Mouse (Mus musculus) kidney, adult 2 months (tissue): Measurements from ENCODE around the gene Sept10. TPM values are rescaled to one million over a fixed set of nuclear protein-coding genes. Genes with fewer than 3 reads are reported as not detected.

Source experiments
- DNase-seq: peaks from one replicate; pipeline ENCODE4 v3.0.0; 2021
- H3K27ac ChIP-seq: fragments of 200-500 bp; 2 replicates; pipeline ENCODE4 v1.5.1; 2012; ENCODE audit warnings: low read depth, low read length, control low read depth, inconsistent platforms; ENCODE audit not compliant: insufficient read depth
- H3K27me3 ChIP-seq: fragments of 200-500 bp; replicated peaks from 2 replicates; pipeline ENCODE4 v1.6.1; 2012; ENCODE audit warnings: mild to moderate bottlenecking, moderate library complexity, low read length, inconsistent platforms; ENCODE audit not compliant: control insufficient read depth, insufficient read depth
- H3K36me3 ChIP-seq: fragments of 200-500 bp; 2 replicates; pipeline ENCODE4 v1.6.1; 2012; ENCODE audit warnings: mild to moderate bottlenecking, moderate library complexity, low read length, inconsistent platforms; ENCODE audit not compliant: control insufficient read depth, insufficient read depth
- H3K4me1 ChIP-seq: fragments of 200-500 bp; 2 replicates; pipeline ENCODE4 v1.6.1; 2011; ENCODE audit warnings: low read length; ENCODE audit not compliant: control insufficient read depth, insufficient read depth
- H3K4me3 ChIP-seq: fragments of 200-500 bp; 2 replicates; pipeline ENCODE4 v1.5.1; 2011; ENCODE audit warnings: mild to moderate bottlenecking, low read depth, low read length, control low read depth; ENCODE audit not compliant: insufficient read depth
- CTCF ChIP-seq: fragments of 200-500 bp; conservative IDR thresholded peaks from 2 replicates; pipeline ENCODE4 v1.5.1; 2011; ENCODE audit warnings: low read depth, mild to moderate bottlenecking, control low read depth, low read length, moderate library complexity, mixed read lengths; ENCODE audit not compliant: insufficient read depth, insufficient read length
- POLR2A ChIP-seq: fragments of 200-500 bp; IDR thresholded peaks from one replicate; pipeline ENCODE4 v1.6.1; 2011; ENCODE audit warnings: low read depth, low read length, control low read depth
- WGBS: fragments of 180-500 bp; shearing (Covaris S2); methylation state at CpG from one replicate; pipeline ENCODE4 v1.1.7; 2018; 5-methylcytosine and 5-hydroxymethylcytosine counted together
- polyA plus RNA-seq: library from polyadenylated mRNA; depleted of rRNA; stranded (reverse); fragments of >200 nt; gene quantifications from 2 replicates; pipeline ENCODE4 v1.2.3, GENCODE M21; 2012; rRNA removed

Gene Sept10
- polyA plus RNA-seq = 8.1 and 9.1 TPM in 2 replicates

DNA sequence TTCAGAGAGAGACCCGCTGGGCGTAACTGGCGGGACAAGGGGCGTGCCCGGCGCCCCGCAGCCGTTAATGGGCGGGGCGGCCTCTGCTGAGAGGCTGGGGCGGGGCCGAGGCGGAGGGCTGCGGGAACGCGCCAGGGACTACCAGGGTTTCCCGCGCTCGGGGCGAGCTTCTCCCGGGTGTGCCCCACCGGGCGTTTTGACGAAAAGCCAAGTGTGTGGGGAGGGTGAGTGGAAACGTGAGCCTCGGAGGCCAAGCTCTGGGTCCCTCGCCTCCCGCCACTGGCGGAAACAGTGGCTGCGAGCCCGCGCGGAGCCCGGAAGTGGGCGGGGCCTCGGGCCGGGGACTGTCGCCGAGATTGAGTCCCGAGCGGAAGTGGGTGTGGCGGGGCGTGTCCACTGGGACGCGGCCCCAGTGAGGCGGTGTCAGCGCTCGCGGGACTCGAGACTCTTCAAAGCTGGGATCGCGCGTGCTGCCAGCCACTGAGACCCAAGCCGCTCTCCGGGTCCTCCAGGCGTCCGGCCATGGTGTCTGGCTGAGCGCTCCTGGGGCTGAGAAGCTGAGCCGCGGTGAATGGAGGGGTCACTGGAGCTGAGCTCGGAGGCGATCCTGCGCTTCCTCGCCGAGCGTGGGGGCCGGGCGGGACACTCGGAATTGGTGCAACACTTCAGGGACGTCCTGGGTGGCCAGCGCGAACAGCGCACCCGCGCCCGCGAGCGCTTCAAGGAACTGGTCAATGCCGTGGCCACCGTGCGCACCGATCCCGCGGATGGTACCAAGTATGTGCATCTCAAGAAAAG, at the start of gene Sept10, which contains the start of gene Sowahc:
TSS of gene Sept10 (minus strand) at position 375 of the 798 bp plus-strand sequence.
TSS of gene Sowahc (plus strand) at position 481 of the 798 bp plus-strand sequence.
- DNase-seq = peak; percentile 99
- peak within 1 kb of the TSS; percentile 97 for H3K4me3 ChIP-seq
- no peaks in the 10 kb centered on the region for H3K27me3 ChIP-seq
- H3K27ac ChIP-seq = peak within 1 kb of the TSS; percentile 82
- no peaks in the 10 kb centered on the region for H3K36me3 ChIP-seq
- WGBS = under 1% methylated on average over 84 of the region's 84 CpGs
- no peaks in the 10 kb centered on the region for H3K4me1 ChIP-seq
- TF ChIP-seq CTCF = no peak
- TF ChIP-seq POLR2A = peak; percentile 66

DNA sequence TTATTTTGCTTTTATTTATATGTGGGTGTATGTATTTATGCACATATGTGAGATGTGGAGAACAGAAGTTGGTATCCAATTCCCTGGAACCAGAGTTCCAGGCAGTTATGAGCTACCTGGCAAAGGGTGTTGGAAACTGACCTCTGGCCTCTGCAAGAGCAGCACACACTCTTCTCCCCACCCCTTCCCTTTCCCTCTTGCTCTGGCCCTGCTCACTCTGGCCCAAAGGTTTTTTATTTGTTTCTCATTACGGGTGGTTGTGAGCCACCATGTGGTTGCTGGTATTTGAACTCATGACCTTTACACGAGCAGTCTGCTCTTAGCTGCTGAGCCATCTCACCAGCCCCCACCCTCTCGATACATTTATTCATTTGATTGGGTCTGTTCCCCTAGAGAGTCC, 47.1 kb upstream of the Sept10 start:
- no peak overlapping the region for H3K27ac ChIP-seq

DNA sequence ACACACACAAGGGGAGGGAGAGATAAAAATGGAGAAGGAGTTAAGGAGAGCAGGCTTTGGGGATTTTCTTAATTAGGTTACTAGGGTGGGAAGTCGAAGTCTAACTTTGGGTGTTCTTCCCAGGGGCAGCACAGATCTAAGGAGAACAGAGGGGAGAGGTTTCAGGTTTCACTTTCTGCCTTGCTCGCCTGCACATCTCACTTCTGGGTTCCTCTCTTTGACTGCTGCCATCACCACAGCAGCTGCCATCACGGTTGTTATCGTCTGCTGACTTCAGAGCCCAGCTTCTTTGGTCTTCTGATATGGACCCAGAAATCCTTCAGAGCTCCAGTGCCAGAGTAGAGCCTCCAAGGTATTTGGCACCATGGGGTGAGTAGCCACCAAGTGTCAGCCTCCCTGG, 46.5 kb upstream of the Sept10 start:
- H3K36me3 ChIP-seq = no peaks in the 10 kb centered on the region
- no peak overlapping the region for H3K4me3 ChIP-seq
- H3K4me1 ChIP-seq = peaks cover 12% of the 10 kb centered on the region; the same call in 1 of the 2 replicates
- no peak overlapping the region for H3K27ac ChIP-seq
- TF ChIP-seq CTCF = no peak
- no peak for TF ChIP-seq POLR2A
- no peak for DNase-seq
- no peaks in the 10 kb centered on the region for H3K27me3 ChIP-seq
- WGBS = 71% methylated on average over 4 of the region's 4 CpGs

More for the DNA sequence above, 47.1 kb upstream of the Sept10 start:
- no peak for TF ChIP-seq CTCF
- no peak for TF ChIP-seq POLR2A
- Histone ChIP-seq H3K4me3 (no peak overlapping the region), H3K36me3 (no peaks in the 10 kb centered on the region), H3K4me1 (peaks cover 12% of the 10 kb centered on the region; the same call in 1 of the 2 replicates), H3K27me3 (no peaks in the 10 kb centered on the region)
- WGBS = 31% methylated on average over 3 of the region's 3 CpGs
- DNase-seq = peak; percentile 48

DNA sequence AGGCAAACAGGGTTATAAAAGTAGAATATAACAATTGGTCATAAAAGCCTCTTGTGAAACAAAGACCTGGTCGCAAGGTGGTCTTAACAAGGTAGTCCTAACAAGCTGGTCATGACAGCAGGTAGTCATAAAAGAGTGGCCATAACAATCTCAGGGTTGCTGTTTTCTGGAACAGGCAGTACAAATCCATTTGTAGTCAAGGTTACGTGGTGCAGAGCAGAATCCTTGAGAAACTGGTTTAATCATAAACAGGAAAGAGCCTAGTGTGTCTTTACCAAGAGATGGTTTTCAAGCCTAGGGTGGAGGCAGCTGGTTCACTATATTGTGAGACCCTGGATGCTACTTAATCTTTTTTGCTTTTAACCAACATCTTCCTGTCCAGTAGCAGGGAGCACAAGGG, 45.6 kb upstream of the Sept10 start:
- H3K36me3 ChIP-seq = no peaks in the 10 kb centered on the region
- no peaks in the 10 kb centered on the region for H3K27me3 ChIP-seq
- TF ChIP-seq CTCF (no peak), POLR2A (no peak)
- peak overlapping the region; percentile 39; the same call in 1 of the 2 replicates for H3K27ac ChIP-seq
- WGBS = 46% methylated on average over 2 of the region's 2 CpGs
- peaks cover 12% of the 10 kb centered on the region; the same call in 1 of the 2 replicates for H3K4me1 ChIP-seq
- peak; percentile 57 for DNase-seq
- no peak overlapping the region for H3K4me3 ChIP-seq

DNA sequence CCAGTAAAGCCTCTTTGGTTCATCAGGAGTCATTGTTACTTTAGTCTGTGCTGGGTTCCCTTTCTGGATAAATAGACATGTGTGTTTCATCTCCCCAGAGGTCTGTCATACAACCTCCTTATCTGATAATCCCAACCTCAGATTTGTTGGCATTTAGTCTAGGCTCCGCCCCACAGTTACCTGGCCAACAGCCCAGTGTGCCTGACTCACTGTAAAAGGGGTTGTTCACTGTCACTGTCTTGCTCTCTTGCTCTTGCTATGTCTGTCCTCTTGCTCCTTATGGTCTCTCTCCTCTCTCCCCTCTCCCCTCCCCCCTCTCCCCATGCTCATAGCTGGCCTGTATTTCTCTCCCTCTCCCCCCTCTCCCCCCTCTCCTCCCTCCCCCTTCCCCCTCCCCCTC, 44.5 kb upstream of the Sept10 start:
- H3K4me1 ChIP-seq = peaks cover 12% of the 10 kb centered on the region; the same call in 1 of the 2 replicates
- TF ChIP-seq POLR2A = no peak
- TF ChIP-seq CTCF = no peak
- H3K27ac ChIP-seq = no peak overlapping the region
- WGBS = 69% methylated on average over 1 of the region's 1 CpGs
- DNase-seq = peak; percentile 43
- H3K4me3 ChIP-seq = no peak overlapping the region
- no peaks in the 10 kb centered on the region for H3K27me3 ChIP-seq
- H3K36me3 ChIP-seq = no peaks in the 10 kb centered on the region

DNA sequence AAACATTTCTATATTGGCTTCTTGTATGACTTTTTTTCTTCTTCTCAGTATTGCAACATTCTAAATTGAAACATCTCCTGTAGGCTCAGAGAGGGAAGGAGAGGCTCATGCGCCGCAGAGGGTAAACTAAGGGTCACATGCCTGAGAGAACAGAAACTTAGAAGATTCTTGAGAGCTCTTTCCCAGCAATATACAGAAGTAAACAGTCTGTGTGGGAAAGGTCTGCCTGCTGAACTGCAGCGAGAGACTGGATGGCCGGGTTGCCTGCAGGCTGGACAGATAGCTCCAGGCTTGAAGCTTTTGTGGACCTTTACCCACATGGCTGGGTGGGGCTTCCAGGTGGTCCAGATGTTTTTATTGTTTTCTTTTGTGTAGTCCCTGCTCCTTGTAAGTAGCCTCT, 44.0 kb upstream of the Sept10 start:
- TF ChIP-seq POLR2A (no peak), CTCF (no peak)
- no peak for DNase-seq
- H3K4me3 ChIP-seq = no peak overlapping the region
- no peaks in the 10 kb centered on the region for H3K36me3 ChIP-seq
- no peak overlapping the region for H3K27ac ChIP-seq
- no peaks in the 10 kb centered on the region for H3K27me3 ChIP-seq
- WGBS = 59% methylated on average over 4 of the region's 4 CpGs
- H3K4me1 ChIP-seq = peaks cover 12% of the 10 kb centered on the region; the same call in 1 of the 2 replicates

DNA sequence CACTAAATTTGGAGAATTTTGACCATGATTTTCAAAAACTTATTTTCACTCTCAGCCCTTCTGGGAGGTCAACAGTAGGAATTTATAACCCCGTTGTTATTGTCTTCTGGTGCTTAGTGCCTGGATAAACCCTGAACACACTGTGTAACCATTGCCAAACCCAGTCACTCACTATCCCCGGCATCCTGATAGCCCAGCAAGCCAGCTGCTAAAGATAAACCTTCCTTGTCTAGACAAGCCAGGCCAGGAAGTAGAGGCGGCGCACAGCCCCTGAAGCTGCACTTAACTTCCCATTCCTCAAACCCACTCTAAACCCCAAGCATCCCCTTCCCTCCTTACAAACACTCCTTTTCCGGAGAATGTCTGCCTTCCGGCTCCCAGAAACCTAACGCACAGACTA, 43.4 kb upstream of the Sept10 start:
- Histone ChIP-seq H3K27me3 (no peaks in the 10 kb centered on the region), H3K4me1 (peaks cover 12% of the 10 kb centered on the region; the same call in 1 of the 2 replicates), H3K4me3 (no peak overlapping the region), H3K36me3 (no peaks in the 10 kb centered on the region), H3K27ac (no peak overlapping the region)
- DNase-seq = no peak
- WGBS = 67% methylated on average over 7 of the region's 7 CpGs
- TF ChIP-seq CTCF (no peak), POLR2A (no peak)
